10 mouse cellular contexts compared by ENCODE assay signal in genomic region chr17:27656414-27656813, GRCm38 (mm10). TPM values are rescaled to one million over a fixed set of nuclear protein-coding genes. Genes with fewer than 3 reads are reported as not detected.
A peak's percentile ranks its signal among the peaks of the same experiment; 100 is the strongest.
DNase-seq lines count a peak whose midpoint lies in the region; ATAC-seq and TF ChIP-seq lines count a peak whose summit lies in the region.
"Had no signal": no experiment of that assay in that cellular context is flagged by ENCODE, and none has a peak within 500 bp of the region (broad histone marks: within the 10 kb centered on the region; RNA-seq: fewer than 3 reads in every experiment).

No protein-coding gene starts in this region.

- no peak for TF ChIP-seq POLR2A in spleen, adult 2 months (IDR thresholded peaks at IDR 0.05; ENCODE audit: low read depth, low read length)

- peak; percentile 62 for DNase-seq in cerebellum, adult 9-11 months
- no peak for DNase-seq in cerebellum, postnatal 4 days (ENCODE audit: low spot score in 2 of 2)
- DNase-seq in spleen, adult 2 months (ENCODE audit: low read depth in 1 of 2, low spot score in 2 of 2), result no peak
- no peak for DNase-seq in spleen, postnatal 10 days (ENCODE audit: low spot score in 2 of 2)
- no peak for DNase-seq in kidney, adult 11 months
- no peak for DNase-seq in left cerebral cortex, adult 11 months (ENCODE audit: low spot score)
- DNase-seq: liver, postnatal 0 days had no signal

- peaks cover 6% of the 10 kb centered on the region; the same call in 1 of the 2 replicates for H3K4me1 ChIP-seq in spleen, adult 2 months (ENCODE audit: control insufficient read depth, insufficient read depth, insufficient read length)
- H3K4me1 ChIP-seq in hindbrain, embryonic 16.5 days (ENCODE audit: control insufficient read depth, insufficient read depth, low read depth, low read length), result peaks cover 15% of the 10 kb centered on the region
- H3K4me1 ChIP-seq in neural tube, embryonic 15.5 days, result peaks cover 29% of the 10 kb centered on the region

- H3K36me3 ChIP-seq in spleen, adult 2 months (ENCODE audit: control insufficient read depth, insufficient read depth, low read length), result no peaks in the 10 kb centered on the region
- no peaks in the 10 kb centered on the region for H3K36me3 ChIP-seq in hindbrain, embryonic 16.5 days (ENCODE audit: control insufficient read depth, insufficient read depth, low read length)
- H3K36me3 ChIP-seq in neural tube, embryonic 15.5 days, result no peaks in the 10 kb centered on the region

- ATAC-seq in hindbrain, embryonic 16.5 days, result no peak
- ATAC-seq in neural tube, embryonic 15.5 days (ENCODE audit: low FRiP score), result no peak
- ATAC-seq: liver, postnatal 0 days had no signal

- no peaks in the 10 kb centered on the region; the same call in 1 of the 2 replicates for H3K27me3 ChIP-seq in spleen, adult 2 months (ENCODE audit: control insufficient read depth, insufficient read depth, low read length)
- no peaks in the 10 kb centered on the region for H3K27me3 ChIP-seq in hindbrain, embryonic 16.5 days (replicated peaks; ENCODE audit: control insufficient read depth, insufficient read depth, low read length)
- H3K27me3 ChIP-seq in neural tube, embryonic 15.5 days (replicated peaks), result no peaks in the 10 kb centered on the region

- H3K4me2 ChIP-seq in hindbrain, embryonic 16.5 days (ENCODE audit: low read length), result peak overlapping the region; percentile 75
- peak overlapping the region; percentile 73 for H3K4me2 ChIP-seq in neural tube, embryonic 15.5 days

- WGBS in spleen, adult 2 months, result 15% methylated on average over 5 of the region's 5 CpGs
- 25% methylated on average over 5 of the region's 5 CpGs for WGBS in hindbrain, embryonic 16.5 days
- 23% methylated on average over 5 of the region's 5 CpGs for WGBS in neural tube, embryonic 15.5 days

- H3K9ac ChIP-seq in hindbrain, embryonic 16.5 days (ENCODE audit: low read depth, low read length), result peak overlapping the region; percentile 87
- peak overlapping the region; percentile 81 for H3K9ac ChIP-seq in neural tube, embryonic 15.5 days (replicated peaks)
- H3K9ac ChIP-seq: liver, postnatal 0 days had no signal

- H3K4me3 ChIP-seq in spleen, adult 2 months (ENCODE audit: extremely low read depth, insufficient read depth, insufficient read length), result peak overlapping the region; percentile 66; the same call in 1 of the 2 replicates
- peak overlapping the region; percentile 71 for H3K4me3 ChIP-seq in hindbrain, embryonic 16.5 days (ENCODE audit: low read length)
- peak overlapping the region; percentile 69 for H3K4me3 ChIP-seq in neural tube, embryonic 15.5 days (replicated peaks)

- H3K27ac ChIP-seq in spleen, adult 2 months (ENCODE audit: insufficient read depth, low read length), result no peak overlapping the region
- no peak overlapping the region for H3K27ac ChIP-seq in hindbrain, embryonic 16.5 days (ENCODE audit: low read depth, low read length)
- peak overlapping the region; percentile 77 for H3K27ac ChIP-seq in neural tube, embryonic 15.5 days (replicated peaks)

- no peak for TF ChIP-seq CTCF in spleen, adult 2 months (IDR thresholded peaks at IDR 0.05; ENCODE audit: extremely low read depth, insufficient read depth, insufficient read length, insufficient replicate concordance)

- no peaks in the 10 kb centered on the region for H3K9me3 ChIP-seq in hindbrain, embryonic 16.5 days (ENCODE audit: control insufficient read depth, low read length)
- H3K9me3 ChIP-seq in neural tube, embryonic 15.5 days (replicated peaks), result no peaks in the 10 kb centered on the region

RNA-seq across cellular contexts. Expression of gene Pacsin1, which starts 1.1 kb away (rescaled TPM):
- polyA plus RNA-seq in spleen, adult 2 months (2012; rRNA removed), result 10.3 and 15.7 TPM in 2 replicates
- 67.0 and 77.9 TPM in 2 replicates for polyA plus RNA-seq in hindbrain, embryonic 16.5 days (2015; fragmentation: Nextera tagmentation; extraction: Ambion mirVana)
- 62.6 and 66.7 TPM in 2 replicates for polyA plus RNA-seq in neural tube, embryonic 15.5 days (2015; fragmentation: Nextera tagmentation; extraction: Ambion mirVana)

RNA-seq across cellular contexts. Expression of gene Rps10, which starts 19.9 kb away (rescaled TPM):
- polyA plus RNA-seq in spleen, adult 2 months (2012; rRNA removed), result 1,319 and 1,587 TPM in 2 replicates
- polyA plus RNA-seq in hindbrain, embryonic 16.5 days (2015; fragmentation: Nextera tagmentation; extraction: Ambion mirVana), result 404 and 408 TPM in 2 replicates
- polyA plus RNA-seq in neural tube, embryonic 15.5 days (2015; fragmentation: Nextera tagmentation; extraction: Ambion mirVana), result 483 and 558 TPM in 2 replicates

RNA-seq across cellular contexts. Expression of gene RPS10-NUDT3, which starts 21.4 kb away (rescaled TPM):
- polyA plus RNA-seq in spleen, adult 2 months (2012; rRNA removed), result not detected in 2 replicates
- polyA plus RNA-seq in hindbrain, embryonic 16.5 days (2015; fragmentation: Nextera tagmentation; extraction: Ambion mirVana), result not detected in 2 replicates
- polyA plus RNA-seq in neural tube, embryonic 15.5 days (2015; fragmentation: Nextera tagmentation; extraction: Ambion mirVana), result not detected in 2 replicates
- polyA plus RNA-seq: large intestine, adult 2 months; liver, postnatal 0 days had no signal

RNA-seq across cellular contexts. Expression of gene Nudt3, which starts 33.1 kb away (rescaled TPM):
- polyA plus RNA-seq in spleen, adult 2 months (2012; rRNA removed), result 43.2 and 55.6 TPM in 2 replicates
- 253 and 269 TPM in 2 replicates for polyA plus RNA-seq in hindbrain, embryonic 16.5 days (2015; fragmentation: Nextera tagmentation; extraction: Ambion mirVana)
- 229 and 253 TPM in 2 replicates for polyA plus RNA-seq in neural tube, embryonic 15.5 days (2015; fragmentation: Nextera tagmentation; extraction: Ambion mirVana)
